Mouse (Mus musculus) cerebellum, postnatal 4 days (tissue): ENCODE data around the gene Serinc2.
A peak's percentile ranks its signal among the peaks of the same experiment; 100 is the strongest.

Source experiments
- DNase-seq, 2 experiments: peaks; one replicate each; pipeline ENCODE4 v3.0.0; 2022; ENCODE audit warnings: low spot score in 2 of 2, mixed read lengths in 1 of 2

Serinc2 gene

DNA sequence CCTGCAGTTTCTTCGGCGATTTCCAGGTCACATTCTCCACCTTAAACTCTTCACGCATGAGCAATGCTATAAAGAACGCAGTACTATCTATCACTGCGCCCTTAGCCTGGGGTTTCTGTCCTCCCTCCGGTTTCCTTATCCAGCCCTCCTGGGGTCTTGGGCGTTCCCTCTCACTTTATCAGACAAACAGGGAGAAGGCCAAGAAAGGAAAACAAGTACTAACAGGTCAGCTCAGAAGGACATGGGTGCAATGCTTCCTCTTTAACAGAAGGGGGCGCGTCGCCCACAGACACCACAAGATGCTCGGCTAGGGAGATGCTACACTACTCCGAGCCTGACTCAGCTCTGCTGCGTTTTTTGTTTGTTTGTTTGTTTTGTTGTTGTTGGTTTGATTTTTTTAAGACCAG is 18.1 kb upstream of the Serinc2 start:
- no peak for DNase-seq

- no peak for DNase-seq
Measured at GRCm38 (mm10) chr4:130296243-130296965, 17.4 kb upstream of the Serinc2 start.

- no peak for DNase-seq
Measured at GRCm38 (mm10) chr4:130295047-130295745, 16.2 kb upstream of the Serinc2 start.

- DNase-seq: no peak
Measured at GRCm38 (mm10) chr4:130294513-130294912, 15.5 kb upstream of the Serinc2 start.

GRCm38 (mm10) chr4:130292271-130292670 is 13.3 kb upstream of the Serinc2 start:
- peak; percentile 72 to 81 for DNase-seq

DNA sequence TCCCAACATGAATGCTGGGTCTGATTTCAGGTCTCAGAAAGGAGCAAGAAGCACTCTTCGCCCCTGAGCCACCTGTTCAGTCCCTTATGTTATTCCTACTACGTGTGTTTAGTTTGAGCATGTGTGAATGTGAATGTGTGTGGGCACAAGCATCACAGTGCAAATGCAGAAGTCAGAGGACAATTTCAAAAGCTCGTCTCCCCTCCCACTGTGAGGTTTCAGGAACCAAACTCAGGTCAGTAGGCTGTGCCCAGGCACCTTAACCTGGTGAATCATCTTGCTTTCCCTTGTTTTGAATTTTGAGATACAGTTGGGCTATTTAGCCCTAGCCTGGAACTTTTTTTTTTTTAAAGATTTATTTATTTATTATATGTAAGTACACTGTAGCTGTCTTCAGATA is 10.8 kb upstream of the Serinc2 start:
- no peak for DNase-seq

GRCm38 (mm10) chr4:130286531-130286930 is 7.5 kb upstream of the Serinc2 start:
- no peak for DNase-seq

- no peak for DNase-seq
Measured at GRCm38 (mm10) chr4:130283826-130284225, 4.8 kb upstream of the Serinc2 start.

GRCm38 (mm10) chr4:130282856-130283255 is 3.9 kb upstream of the Serinc2 start:
- DNase-seq: no peak

- DNase-seq: no peak
Measured at GRCm38 (mm10) chr4:130276573-130277176, 2.3 kb downstream of the Serinc2 start.

DNA sequence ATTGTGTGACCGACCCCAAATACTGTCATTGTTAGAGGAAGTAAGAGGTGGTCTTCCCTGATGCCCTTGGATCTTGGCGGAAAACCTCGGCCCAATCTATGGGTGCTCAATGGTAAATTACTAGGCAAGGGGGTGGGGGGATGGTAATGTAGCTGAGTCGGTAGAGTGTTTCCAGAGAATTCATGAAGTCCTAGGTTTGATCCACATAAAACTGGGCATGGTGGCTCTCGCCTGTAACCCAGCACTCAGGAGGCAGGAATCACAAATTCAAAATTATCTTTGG is 3.2 kb downstream of the Serinc2 start:
- DNase-seq: no peak

DNA sequence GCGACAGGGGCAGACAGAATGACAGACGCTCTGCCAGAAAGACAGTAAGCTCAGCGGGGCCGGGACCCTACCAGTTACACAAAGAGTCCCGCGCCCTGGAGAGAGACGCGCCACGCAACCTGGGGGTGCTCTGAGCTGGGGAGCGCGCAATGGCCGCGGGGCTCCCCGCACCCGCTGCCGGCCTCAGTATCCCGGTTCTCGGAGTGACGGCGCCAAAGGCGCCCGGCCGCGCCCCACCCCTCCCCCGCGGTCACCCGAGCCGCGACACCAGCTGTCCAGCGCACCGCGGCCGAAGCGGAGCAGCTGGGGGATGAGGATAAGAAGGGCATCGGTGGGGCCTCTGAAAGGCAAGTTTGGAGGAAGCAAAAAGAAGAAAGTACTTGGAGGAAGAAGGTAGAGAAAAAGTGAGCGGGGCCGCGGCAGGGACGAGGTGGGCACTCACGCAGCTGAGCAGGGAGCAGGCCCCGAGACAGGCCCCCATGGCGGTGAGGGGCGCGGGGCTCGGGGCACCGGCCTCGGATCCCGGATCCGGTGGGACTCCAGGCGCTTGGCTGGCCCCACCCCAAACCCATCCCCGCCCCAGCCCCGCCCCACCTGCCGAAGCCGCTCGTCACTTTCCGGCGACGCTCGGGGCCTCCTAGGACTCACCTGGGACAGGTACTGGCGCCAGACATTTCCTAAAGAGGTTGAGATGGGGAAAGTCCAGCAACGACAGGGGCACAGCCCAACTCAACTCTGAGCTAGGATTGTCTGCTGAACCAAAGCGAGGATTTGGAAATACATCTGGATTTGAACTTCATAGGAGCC is 3.8 kb downstream of the Serinc2 start:
- DNase-seq: peak in 1 of 2 experiments; percentile 40

- peak in 1 of 2 experiments; percentile 58 for DNase-seq
Measured at GRCm38 (mm10) chr4:130274346-130275015, 4.5 kb downstream of the Serinc2 start.

- peak in 1 of 2 experiments; percentile 28 for DNase-seq
Measured at GRCm38 (mm10) chr4:130273698-130274345, 5.2 kb downstream of the Serinc2 start.

- no peak for DNase-seq
Measured at GRCm38 (mm10) chr4:130270611-130271347, 8.2 kb downstream of the Serinc2 start.

GRCm38 (mm10) chr4:130270089-130270488 is 8.9 kb downstream of the Serinc2 start:
- DNase-seq: peak in 1 of 2 experiments; percentile 61

DNA sequence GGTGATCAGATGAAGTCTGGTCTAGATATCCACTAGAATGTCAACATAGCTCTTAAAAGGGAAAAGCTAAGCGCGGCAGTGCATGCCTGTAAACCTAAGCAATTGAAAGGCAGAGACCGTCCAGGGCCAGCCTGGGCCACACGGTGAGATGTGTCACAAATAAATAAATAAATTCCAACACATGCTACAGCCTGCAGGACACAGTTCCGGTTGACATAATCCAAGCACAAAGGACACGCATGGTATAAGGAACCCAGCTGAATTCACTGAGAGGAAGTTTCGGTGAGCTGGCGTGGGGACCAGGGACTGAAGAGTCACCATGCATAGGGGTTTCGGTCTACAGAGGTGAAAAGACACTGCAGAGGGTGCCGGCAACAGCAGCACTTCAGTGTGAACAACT is 10.3 kb downstream of the Serinc2 start:
- no peak for DNase-seq

DNA sequence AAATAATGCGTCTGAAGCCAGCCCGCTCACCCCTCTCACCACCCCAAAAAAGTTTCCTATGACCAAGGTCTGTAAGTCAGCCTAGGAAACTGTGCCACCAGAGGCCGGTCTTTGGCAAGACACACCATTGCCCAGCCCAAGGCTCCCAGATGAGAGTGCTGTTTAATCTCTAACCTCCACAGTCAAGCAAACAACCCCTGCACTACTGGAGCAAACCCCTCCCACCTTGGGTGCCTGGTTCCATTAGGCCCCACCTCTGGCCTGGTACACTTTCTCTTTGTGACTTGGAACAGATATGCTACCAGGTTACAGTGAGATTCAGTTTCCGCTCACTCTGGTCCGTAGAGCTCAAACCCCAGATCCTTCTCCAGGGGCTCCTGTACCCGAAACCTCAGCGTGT is 11.9 kb downstream of the Serinc2 start:
- no peak for DNase-seq

DNA sequence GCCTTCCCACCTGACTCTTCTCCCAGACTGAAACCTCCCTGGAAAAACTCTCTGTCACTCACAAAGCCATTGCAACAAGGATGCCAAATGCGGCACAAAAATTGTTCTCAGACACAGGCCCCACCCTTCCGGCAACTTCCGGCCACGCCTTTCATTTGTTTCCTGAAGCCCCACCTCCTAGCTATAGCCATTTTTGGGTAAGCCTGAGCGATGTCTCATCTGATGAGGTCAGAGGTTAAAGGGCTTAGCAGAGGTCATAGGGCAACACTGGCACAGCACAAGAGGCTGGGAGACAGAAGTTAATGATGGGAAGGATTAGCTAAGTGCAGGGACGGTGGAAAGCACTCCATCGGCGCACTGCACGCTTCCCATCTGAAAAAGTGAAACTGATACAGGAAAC is 12.4 kb downstream of the Serinc2 start:
- no peak for DNase-seq

- peak; percentile 43 to 80 for DNase-seq
Measured at GRCm38 (mm10) chr4:130264698-130265349, 14.2 kb downstream of the Serinc2 start.
